Mouse (Mus musculus) fat pad, adult 2 months (tissue): ENCODE measurements around the gene Cnnm3.
A peak's percentile ranks its signal among the peaks of the same experiment; 100 is the strongest.

Experiments used
- DNase-seq: peaks from one replicate; pipeline ENCODE4 v3.0.0-alpha.2; 2011; ENCODE audit warnings: low read depth, low spot score; ENCODE audit errors: extremely low read depth

Cnnm3 gene

GRCm38 (mm10) chr1:36497312-36497711 lies 14.4 kb upstream of the Cnnm3 start:
- DNase-seq = no peak

GRCm38 (mm10) chr1:36501261-36501660 lies 10.4 kb upstream of the Cnnm3 start:
- no peak for DNase-seq

- DNase-seq = no peak
Measured at GRCm38 (mm10) chr1:36508238-36508637, 3.4 kb upstream of the Cnnm3 start.

- no peak for DNase-seq
Measured at GRCm38 (mm10) chr1:36512089-36512965, 660 bp downstream of the Cnnm3 start.

GRCm38 (mm10) chr1:36512966-36513280 lies 1.3 kb downstream of the Cnnm3 start:
- DNase-seq = no peak

GRCm38 (mm10) chr1:36513310-36513709 lies 1.6 kb downstream of the Cnnm3 start:
- no peak for DNase-seq

- DNase-seq = no peak
Measured at GRCm38 (mm10) chr1:36513718-36514117, 2.1 kb downstream of the Cnnm3 start.

GRCm38 (mm10) chr1:36518259-36518658 lies 6.6 kb downstream of the Cnnm3 start:
- no peak for DNase-seq

- DNase-seq = no peak
Measured at GRCm38 (mm10) chr1:36519626-36520025, 8.0 kb downstream of the Cnnm3 start.

- DNase-seq = no peak
Measured at GRCm38 (mm10) chr1:36522210-36522609, 10.5 kb downstream of the Cnnm3 start.

- peak; percentile 40 for DNase-seq
Measured at GRCm38 (mm10) chr1:36523332-36524013, 11.8 kb downstream of the Cnnm3 start.

- no peak for DNase-seq
Measured at GRCm38 (mm10) chr1:36524058-36524457, 12.4 kb downstream of the Cnnm3 start.

- no peak for DNase-seq
Measured at GRCm38 (mm10) chr1:36525774-36526173, 14.1 kb downstream of the Cnnm3 start.

- no peak for DNase-seq
Measured at GRCm38 (mm10) chr1:36526903-36527302, 15.2 kb downstream of the Cnnm3 start.

GRCm38 (mm10) chr1:36528351-36528750 lies 16.7 kb downstream of the Cnnm3 start:
- DNase-seq = no peak

GRCm38 (mm10) chr1:36529274-36529673 lies 17.6 kb downstream of the Cnnm3 start:
- DNase-seq = no peak

GRCm38 (mm10) chr1:36529875-36530274 lies 18.2 kb downstream of the Cnnm3 start:
- DNase-seq = no peak

- no peak for DNase-seq
Measured at GRCm38 (mm10) chr1:36530485-36530884, 18.8 kb downstream of the Cnnm3 start.

- no peak for DNase-seq
Measured at GRCm38 (mm10) chr1:36530962-36531361, 19.3 kb downstream of the Cnnm3 start.

- DNase-seq = no peak
Measured at GRCm38 (mm10) chr1:36531461-36531860, 19.8 kb downstream of the Cnnm3 start.

- no peak for DNase-seq
Measured at GRCm38 (mm10) chr1:36533546-36533945, 21.9 kb downstream of the Cnnm3 start.

- no peak for DNase-seq
Measured at GRCm38 (mm10) chr1:36534595-36535058, 23.0 kb downstream of the Cnnm3 start.
